Mouse (Mus musculus): ENCODE measurements around the gene Gcnt4.

GRCm38 (mm10) chr13:96971076-96971475 is 46.6 kb downstream of the Gcnt4 start:
- TF ChIP-seq CTCF (IDR thresholded peaks at IDR 0.05; ENCODE audit: borderline replicate concordance, control insufficient read depth, extremely low read depth, insufficient read depth, low read length, poor library complexity), result no peak
- TF ChIP-seq POLR2A (IDR thresholded peaks at IDR 0.05; ENCODE audit: control insufficient read depth, extremely low read depth, insufficient read depth, low read length, poor library complexity), result no peak

Measured in thymus, adult 2 months (tissue).